Mouse (Mus musculus) testis, postnatal 14 days (tissue): ENCODE data around the gene Fgfr2.

Experiments
- DNase-seq: peaks from one replicate; pipeline ENCODE4 v3.0.0; 2021; ENCODE audit warnings: low spot score

Fgfr2 gene

DNA sequence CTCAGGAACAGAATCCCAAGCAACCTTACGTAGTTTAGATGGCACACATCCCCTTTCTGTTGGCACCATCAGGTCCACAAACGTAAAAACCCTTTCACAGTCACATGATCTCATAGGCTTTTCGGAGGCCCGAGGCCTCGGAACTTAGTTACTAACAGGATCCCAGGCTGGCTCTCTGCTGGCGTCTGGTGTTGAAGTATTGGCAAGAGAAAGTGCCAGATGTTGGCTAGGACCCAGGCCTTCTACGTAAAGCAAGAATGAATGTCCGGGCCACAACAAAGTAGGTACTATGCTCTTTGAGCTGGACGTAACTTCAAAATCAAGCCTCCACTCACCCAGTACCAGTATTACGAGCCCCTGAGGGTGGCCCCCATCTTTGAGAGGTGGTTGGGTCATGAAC is 909.1 kb downstream of the Fgfr2 start:
- no peak for DNase-seq

DNA sequence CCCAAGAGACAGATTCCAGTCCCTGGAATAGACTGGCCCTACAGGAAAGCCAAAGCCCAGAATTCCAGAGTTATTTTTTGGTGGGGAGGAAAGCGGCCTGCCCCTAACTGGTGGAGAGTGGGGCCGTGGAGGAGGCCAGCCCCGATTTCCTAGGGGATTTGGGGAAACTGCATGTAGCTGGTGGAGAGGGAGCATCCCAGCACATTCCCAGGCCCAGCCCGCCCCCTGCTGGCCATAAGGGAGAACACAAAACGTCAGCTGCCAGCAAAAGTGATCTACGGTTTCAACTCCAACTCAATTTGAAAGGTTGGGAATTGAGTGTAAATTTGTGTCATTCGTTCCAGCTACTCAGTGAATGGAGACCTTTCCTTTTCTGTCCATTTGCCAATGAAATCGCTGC is 909.7 kb downstream of the Fgfr2 start:
- peak; percentile 28 for DNase-seq

- no peak for DNase-seq
These were observed 911.0 kb downstream of the Fgfr2 start for GRCm38 (mm10) chr7:132211920-132212701.

GRCm38 (mm10) chr7:132210616-132211015 is 912.5 kb downstream of the Fgfr2 start:
- DNase-seq, result no peak

DNA sequence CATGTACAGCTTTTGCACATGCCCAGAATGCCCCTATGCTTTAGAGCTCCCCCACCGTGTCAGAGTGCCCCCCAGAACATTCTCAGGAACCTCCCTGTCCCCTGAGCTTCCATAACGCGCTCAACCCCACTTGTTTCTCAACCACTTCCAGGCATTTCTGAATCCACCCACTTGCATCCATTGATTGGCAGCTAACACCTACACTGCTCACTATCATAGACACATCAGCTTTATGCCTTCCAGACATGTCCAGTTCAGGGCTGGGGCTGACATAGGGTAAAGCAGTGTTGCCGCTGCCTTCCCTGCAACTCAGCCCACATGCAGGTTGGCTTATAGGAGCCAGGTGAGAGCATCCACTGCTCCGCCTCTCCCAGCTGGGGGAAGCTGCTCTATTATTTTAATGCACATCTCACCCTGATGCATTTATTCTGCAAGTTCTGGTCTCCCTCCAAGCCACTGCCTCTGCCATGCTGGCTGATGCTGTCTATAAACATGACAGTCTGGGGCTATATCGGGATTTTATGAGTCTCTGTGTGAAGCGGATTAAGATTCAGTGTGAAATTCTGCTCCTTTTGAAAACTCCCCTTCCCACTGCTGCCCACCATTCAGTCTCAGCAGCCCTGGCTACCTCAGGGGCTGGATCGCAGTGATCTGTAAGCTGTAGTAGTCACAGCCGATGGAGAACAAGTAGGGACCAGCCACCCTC is 914.1 kb downstream of the Fgfr2 start:
- DNase-seq, result no peak

DNA sequence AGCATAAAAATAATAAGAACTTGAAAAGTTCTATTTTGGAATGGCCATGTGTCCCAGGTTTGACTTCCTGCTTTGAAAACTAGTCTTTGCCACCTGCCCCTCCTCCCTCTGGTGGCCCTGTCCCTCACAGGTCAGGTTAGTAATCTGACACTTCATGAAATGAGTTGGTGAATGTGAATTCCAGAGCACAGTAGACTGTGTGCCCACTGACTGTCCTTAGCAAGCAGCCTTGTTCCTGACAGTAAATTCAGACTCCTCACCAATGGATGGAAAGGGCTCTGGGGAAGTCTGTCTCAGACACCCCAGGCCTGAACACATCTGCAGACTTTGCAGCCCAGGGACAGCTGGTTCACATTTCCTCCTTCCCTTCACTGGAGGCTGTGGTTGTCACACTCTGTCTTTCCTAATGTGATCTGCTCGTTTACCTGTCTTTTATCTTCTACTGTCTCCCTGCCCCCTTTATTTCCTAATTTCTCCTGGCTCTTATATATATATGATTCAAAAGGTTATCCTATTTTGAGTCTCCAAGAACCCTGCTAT is 919.0 kb downstream of the Fgfr2 start:
- DNase-seq, result no peak

DNA sequence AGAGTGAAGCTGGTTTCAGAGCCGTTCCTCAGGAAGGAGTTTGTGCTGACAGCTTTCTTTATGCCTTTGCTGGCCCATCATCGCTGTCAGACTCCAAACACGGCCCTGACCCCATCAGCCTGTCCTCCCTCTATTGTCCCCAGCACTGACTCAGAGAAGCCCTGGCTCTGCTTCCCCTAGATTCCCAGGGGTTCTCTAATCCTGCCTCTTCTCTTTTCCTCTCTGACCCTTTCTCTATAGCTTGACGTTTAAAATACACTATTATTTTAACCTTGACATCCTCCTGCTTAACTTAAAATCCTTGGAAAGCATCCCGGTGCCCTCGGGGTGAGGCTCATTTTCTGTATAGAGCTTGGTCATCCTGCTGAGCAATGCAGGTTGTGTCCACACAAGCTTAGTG is 923.5 kb downstream of the Fgfr2 start:
- DNase-seq, result no peak

- DNase-seq, result no peak
These were observed 924.3 kb downstream of the Fgfr2 start for GRCm38 (mm10) chr7:132198806-132199205.

- DNase-seq, result no peak
These were observed 925.2 kb downstream of the Fgfr2 start for GRCm38 (mm10) chr7:132197817-132198475.

- DNase-seq, result no peak
These were observed 926.6 kb downstream of the Fgfr2 start for GRCm38 (mm10) chr7:132196581-132196980.

DNA sequence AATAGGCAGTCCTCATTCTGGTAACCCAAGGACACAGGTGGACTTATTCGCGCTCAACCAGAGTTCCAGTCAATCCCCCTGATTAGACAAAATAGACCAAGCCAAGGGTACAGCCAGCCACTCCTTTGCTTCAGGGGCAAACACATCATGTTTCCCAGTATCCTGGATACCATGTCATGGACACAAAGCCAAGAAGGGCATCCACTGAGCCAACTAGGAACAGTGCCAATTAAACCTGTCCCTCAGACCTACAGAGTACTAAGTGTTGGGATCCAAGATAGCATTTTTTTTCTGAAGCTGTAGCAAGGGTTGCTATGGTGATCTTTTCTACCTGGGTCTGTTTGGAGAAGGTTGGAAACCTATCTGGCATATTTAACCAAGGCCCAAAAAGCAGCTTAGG is 929.5 kb downstream of the Fgfr2 start:
- no peak for DNase-seq

- no peak for DNase-seq
These were observed 935.7 kb downstream of the Fgfr2 start for GRCm38 (mm10) chr7:132187456-132187855.

GRCm38 (mm10) chr7:132183892-132184404 is 939.2 kb downstream of the Fgfr2 start:
- DNase-seq, result no peak

- no peak for DNase-seq
These were observed 941.5 kb downstream of the Fgfr2 start for GRCm38 (mm10) chr7:132181586-132182198.

DNA sequence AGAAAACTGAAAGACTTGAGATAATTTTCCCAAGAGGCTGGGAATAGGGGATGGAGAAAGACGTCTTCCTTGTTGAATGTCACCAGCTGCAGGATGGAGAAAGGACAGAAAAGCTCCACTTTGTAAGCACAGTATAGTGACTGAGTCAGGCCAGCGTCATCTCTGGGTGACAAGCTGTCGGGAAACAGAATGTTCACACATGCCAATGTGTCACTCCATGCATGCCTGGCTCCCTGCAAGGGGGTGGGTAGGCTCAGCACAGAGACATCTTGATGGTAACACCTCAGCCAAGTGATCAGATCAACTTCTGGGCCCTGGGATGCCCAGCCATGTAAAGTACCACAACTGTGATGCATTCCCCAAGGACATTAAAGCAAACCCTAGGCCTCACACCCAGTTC is 942.1 kb downstream of the Fgfr2 start:
- DNase-seq, result no peak

- DNase-seq, result no peak
These were observed 944.1 kb downstream of the Fgfr2 start for GRCm38 (mm10) chr7:132179049-132179448.

DNA sequence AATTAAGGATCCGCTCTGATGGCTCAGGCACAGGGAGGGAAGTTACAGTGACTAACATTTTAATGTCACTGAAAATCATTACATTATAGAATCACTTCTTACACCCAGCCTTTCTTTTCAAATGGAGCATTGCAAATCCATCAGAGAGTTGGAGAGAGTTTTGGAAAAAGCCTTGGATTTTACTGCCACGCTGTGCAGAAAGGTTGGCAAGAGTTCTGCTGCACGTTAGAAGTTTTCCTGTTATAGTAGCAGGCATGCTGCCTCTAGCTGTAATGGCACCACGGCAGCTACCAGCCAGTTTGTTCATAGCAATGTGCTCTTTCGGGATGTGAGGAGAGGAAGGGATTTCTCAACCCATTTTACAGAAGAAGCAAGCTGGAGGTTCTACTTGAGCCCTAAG is 948.4 kb downstream of the Fgfr2 start:
- no peak for DNase-seq

DNA sequence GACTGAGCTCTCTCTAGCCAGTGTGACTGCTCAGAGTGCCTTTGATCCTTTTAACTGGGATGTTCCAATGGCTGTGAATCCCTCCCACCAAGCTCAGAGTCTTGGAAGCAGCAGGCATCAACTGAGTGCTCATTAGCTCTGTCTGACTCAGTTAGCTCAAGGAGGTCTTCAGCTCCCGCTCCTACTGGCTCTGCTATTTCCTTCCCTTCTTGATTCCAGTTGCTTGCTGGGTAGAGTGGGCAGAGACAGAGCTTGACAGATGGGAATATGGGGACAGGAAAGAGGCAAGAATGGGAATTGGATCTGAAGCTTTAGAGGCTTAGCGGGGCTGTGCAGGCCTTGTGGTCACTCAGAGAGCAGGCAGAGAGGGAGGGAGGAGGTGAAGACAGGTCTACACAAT is 948.9 kb downstream of the Fgfr2 start:
- no peak for DNase-seq

DNA sequence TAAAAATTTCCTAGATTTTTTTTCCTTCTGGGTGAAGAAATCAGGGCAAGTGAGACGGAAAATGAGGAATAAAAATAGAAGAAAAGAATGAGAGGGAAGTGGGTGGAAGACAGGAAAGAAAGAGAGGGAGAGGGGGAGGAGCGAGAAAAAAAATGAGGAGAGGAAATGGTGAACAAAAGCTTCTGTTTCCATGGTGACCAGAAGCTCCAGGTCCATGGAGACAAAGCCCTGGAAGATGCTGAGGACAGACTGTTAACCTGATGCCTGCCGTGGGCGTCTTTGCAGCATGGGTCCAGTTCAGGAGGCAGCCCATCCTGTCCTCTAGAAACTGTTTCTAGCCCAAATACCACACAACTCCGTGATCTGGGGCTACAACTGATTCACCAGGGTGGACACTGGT is 950.9 kb downstream of the Fgfr2 start:
- no peak for DNase-seq

DNA sequence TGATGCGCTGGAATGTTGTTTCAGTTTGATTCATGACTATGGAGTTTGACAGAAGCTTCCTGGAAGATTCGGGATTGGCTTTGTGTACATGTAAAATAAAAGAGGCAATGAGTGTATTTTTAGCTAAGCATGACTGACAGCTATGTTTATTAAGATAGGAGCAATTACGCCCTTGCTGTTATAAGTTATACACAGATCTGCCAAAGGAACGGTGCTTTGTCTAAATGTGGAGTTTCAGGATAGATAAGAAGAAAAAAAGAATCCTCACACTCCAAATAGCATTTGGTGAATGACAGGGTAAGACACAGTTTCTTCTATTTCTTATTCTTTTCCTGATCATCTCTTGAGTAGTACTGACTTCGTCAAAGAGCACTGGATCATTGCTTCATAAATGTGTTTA is 951.4 kb downstream of the Fgfr2 start:
- DNase-seq, result no peak

GRCm38 (mm10) chr7:132169419-132170169 is 953.6 kb downstream of the Fgfr2 start:
- no peak for DNase-seq
